Mouse (Mus musculus): ENCODE measurements around the gene BC048671.

BC048671 gene

DNA sequence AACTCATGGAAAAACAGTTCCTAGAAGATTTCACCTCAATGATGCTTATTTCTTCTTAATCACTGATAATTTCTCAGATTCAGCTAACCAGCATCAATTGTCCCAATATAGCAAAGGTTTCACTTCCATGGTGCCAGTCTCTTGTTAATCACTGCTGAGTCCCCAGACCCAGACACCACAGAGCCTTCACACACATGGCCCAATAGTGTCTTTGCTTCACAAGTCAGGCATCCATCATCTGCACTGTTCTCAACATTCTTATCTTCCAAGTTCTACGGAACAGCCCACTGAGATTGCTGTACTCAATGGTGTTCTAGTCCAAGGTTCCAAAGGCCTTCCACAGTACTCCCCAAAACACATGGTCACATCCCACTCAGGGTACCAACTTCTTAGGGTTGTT is at the start of gene BC048671:
TSS of gene BC048671 (plus strand) at position 301 of the 400 bp plus-strand sequence.
- DNase-seq (ENCODE audit: low read depth in 2 of 2, low spot score in 2 of 2) = no peak

DNA sequence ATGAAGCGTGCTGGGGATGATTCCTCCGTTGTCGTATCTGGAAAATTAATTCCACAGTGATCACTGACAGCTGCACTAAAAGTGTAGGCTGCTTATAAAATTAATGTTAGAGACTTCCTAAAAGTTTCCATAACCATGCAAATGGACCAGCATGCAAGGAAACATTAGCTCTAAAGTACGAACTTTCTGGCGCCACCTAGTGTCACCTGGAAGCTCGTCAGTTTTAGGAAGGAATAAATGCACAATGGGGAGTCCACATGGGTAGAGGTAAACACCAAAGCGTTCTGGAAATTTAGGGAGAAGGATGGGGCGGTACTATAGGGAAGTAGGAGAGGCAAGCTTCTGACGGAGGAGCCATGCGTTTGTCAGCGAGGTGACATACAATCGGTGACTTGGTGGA is 12.8 kb upstream of the BC048671 start:
- no peak for DNase-seq (ENCODE audit: low read depth in 2 of 2, low spot score in 2 of 2)

DNA sequence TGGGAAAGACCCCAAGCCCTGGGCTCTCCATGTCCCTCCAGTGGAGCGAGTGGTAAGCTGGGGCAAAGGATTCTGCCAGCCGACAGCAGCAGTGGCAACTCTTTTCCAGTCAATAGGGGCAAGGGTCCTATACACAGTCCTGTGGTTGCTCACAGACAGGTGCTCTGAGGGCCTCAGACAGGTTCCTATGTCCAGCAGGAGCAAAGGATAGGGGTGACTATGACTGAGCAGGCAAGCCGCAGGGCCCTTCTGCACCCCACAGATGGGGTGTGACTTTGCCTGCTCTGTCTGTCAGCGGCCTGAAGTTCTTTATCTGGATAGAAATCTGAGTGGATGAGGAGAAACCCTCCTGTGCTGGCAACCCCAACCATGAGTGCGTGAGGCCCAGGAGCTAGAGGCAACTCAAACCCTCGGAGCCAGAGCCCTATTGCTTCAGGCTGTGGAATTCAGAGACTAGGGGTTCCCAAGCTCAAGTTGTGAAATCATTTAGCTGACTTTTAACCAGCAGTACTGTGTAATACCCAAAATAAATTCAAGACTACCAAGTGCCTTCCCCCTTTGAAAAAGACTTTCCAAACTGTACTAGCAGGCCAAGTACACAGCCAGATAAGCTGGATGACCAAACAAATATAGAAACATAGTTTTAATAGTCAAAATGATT is 5.4 kb downstream of the BC048671 start:
- DNase-seq (ENCODE audit: low read depth in 2 of 2, low spot score in 2 of 2) = no peak

DNA sequence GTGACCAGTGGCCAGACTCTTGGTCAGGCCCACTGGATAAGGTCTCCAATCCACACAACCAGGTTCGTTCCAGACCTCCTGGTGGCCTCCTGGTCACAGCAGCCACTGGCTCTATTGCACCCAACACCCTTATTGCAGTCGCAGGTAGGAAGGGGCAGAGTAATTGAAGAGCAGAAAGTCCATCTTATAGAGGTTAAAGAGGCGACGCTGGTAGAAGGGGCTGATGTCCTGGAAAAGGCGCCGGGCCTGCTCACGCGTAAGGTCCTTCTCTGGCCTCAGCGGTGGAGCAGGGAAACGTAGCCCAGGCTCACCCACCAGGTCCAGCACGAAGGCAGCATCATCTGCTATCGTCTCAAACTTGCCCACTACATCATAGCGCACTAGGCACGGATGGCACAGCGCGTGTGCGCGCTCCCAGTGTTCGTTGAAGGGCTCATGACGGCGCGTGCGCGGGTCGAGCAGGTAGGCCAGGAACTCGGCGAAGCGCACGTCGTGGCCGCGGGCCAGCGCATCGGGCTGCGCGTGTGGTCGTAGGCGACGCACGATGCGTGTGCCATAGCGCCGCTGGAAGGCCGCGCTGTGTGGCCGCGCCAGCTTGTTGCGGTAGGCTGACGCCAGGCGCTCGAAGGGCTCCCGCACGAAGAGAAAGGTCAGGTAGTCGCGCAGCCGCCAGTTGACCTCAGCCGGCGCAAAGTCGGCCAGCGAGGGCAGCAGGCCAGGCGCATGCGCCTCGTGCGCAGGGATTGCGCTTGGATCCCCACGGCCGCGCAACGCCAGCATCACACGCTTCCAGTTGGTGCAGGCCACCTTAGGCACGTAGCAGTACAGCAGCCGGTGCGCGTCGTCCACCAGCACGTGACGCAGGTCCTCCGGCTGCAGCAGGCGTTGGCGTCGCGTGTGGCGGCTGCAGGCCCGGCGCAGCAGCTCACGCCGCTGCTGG is 8.1 kb downstream of the BC048671 start:
- no peak for DNase-seq (ENCODE audit: low read depth in 2 of 2, low spot score in 2 of 2)

DNA sequence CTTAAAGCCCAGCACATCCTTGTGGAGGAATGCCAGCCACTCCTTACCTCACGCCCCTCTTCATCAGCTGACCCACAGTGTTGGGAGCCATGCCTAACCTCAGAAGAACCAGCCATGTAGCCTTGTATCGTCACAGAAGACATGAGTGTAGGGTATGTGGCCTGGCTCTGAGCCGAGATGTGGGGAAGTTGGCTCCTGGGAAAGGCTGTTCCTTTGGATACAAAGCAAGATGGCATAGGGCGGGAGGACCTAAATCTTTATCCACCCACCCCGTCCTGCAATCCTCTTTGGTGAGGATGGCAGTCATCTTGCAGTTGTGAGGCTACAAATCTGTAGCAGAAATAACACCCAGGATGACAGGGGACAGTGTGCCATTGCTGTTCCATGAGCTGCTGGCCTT is 14.9 kb downstream of the BC048671 start:
- no peak for DNase-seq (ENCODE audit: low read depth in 2 of 2, low spot score in 2 of 2)

DNA sequence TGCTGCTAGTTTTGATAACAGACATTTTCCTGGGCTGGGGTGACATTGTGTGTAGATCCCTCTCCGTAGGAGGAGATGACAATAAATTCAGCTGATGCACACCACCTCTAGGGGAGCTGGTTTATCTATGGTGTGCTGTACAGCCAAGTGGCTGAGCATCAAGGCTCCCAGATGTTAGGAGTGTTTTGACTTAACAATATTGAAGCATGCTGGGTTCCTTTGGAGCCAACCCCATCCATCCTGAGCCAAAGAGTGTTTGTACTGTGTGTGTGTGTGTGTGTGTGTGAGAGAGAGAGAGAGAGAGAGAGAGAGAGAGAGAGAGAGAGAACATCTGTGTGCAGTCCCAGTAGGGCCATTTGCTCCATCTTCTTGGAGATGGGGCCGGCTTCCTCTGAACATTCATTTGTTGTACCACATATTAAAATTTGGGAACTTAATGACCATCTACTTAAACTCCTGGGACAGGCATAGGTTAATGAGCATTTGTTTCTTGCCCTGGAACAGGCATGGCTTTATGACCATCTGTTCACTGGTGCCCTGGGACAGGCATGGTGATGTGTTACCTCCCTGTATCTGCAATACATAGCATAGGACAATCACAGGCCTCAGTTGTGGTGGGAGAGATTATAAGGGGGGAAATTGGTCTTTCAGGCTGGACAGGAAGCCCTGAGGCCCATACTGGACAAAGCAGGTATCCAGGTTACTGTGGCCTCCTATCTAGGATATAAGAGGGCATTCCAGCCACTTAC is 16.7 kb downstream of the BC048671 start:
- no peak for DNase-seq (ENCODE audit: low read depth in 2 of 2, low spot score in 2 of 2)

DNA sequence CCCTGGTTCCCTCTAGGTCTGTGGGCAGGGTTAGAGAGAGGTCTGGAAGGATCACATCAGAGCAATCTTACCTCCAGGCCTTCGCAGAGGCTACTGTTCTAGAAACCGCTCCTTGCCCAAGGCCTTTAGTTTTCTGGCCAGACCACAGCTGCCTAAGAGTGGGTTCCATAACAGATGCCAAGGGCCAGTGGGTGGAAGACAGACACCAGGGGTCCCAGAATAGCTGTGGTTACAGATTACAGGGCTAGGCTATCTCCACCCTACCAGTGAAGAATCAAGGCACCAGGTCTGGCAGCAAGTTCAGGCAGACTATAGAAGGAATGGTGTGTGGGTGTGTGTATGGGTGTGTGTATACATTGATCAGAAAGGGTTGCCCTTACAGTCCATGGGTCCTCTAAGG is 18.0 kb downstream of the BC048671 start:
- no peak for DNase-seq (ENCODE audit: low read depth in 2 of 2, low spot score in 2 of 2)

DNA sequence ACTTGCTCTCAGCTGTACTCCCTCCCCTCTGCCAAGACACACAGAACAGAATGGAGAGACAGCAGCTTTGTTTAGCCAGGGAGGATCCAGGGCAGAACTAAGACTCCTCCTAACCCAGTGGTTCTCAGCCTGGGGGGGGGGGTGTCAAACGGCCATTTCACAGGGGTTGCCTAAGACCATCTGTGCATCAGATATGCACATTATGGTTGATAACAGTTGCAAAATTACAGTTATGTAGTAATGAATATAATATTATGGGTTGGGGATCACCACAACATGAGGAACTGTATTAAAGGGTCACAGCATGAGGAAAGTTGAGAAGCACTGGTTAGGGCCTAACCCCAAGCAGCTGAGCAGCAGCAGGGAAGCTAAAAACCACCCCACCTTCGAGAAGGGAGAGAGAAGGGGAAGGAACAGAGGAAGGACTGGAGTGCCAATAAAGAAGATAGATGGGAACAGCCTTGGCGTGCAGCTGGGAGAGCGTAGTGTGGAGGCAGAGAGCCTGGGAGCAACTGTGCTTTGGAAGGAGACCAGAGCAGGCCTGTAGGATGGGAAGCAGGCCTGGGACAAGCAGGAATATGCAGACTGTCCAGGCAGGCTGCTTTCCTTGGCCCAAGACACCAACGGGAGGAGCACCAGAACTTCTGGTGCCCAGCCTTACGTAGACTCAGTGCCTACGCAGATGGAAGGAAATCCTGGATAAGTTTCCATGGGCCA is 18.6 kb downstream of the BC048671 start:
- no peak for DNase-seq (ENCODE audit: low read depth in 2 of 2, low spot score in 2 of 2)

DNA sequence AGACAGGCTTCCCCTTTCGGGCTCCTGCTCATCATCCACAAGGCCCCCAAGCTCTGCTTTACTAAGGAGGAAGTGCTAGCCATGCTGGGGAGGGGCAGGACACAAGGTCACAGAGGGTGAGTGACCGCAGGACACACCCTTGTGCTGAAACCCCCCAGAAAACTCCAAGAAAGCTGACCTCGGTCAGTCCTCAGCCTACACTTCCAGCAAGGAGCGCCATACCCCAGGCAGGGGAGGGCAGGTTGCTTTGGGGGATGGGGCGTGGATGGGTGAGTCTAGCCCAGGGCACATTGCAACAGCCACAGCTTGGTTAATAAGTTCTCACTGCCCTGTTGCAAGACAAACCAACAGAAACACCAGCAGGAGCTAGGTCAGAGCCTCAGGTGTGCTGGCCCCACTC is 19.4 kb downstream of the BC048671 start:
- no peak for DNase-seq (ENCODE audit: low read depth in 2 of 2, low spot score in 2 of 2)

DNA sequence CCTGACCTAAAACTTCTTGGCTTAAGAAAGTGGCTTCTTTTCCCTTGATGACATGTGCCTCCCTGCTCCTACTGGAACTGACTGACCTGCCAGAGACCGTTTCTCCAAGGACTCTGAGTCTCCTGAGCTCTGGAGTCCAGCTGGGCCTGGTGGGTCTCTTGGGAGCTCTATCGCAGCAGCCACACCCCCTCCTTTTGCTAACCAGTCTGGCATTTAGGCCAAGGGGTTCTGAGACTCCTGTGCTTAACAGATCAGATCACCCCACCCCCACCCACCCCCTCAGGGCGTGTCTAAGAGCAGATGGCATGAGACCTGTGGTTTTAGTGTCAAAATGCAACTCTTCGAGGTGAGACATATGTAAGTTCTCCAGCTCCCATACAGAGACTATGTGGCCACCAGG is 20.8 kb downstream of the BC048671 start:
- DNase-seq (ENCODE audit: low read depth in 2 of 2, low spot score in 2 of 2) = no peak

DNA sequence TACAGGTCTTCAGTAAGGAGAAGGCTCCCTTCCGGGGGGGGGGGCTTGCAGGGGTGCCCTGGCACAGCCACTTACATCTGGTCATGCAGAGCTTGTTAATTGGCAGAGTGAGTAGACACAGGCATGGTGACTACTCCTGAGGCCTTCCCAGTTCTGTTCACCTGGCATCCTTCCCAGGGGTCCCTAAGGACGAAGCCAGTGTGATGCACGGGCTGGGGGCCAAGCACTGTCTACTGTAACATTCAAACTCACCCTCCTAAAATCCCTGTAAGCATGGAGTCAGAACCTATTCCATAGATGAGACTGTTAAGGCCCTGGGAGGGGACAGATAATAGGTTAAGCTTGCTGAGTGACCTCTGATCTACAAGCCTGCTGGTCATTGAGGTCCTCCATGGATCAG is 23.0 kb downstream of the BC048671 start:
- DNase-seq (ENCODE audit: low read depth in 2 of 2, low spot score in 2 of 2) = no peak

DNA sequence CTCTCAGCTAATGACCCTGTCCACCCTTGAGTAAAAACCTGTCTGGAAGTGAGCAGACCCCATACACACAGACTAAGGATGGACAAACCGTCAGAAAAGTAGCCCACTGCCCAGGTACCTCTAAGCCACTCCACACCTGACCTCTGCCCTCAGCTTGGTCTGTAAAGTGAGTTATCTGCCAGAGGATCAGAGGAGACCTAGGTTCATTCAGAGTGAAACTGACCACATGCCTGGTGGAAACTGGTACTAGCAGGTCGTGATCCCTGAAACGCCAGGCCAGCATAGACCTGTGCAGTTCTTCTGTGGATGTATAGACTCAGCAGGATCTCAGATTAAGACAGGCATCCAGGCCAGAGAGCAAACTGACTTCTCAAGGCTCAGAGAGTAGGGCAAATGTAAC is 23.4 kb downstream of the BC048671 start:
- no peak for DNase-seq (ENCODE audit: low read depth in 2 of 2, low spot score in 2 of 2)

DNA sequence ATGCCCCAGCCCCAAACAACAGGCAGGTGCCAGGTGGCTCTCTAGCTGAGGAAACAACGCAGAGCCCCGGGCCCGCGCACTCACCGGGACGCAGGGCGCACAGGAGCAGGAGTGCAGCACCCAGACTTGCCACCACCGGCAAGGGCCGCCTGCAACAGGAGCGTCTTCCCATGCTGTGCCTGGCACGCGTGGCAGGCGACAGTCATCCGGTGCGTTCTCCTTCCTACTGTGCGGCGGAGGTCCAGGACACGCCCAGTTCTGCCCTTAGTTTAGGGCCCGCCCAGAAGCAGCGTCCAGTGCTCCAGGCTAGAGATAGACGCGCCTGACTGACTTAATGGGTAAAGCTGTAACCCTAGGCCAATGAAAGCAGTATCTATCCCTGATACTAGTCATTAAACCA is 24.0 kb downstream of the BC048671 start, which contains the start of gene Chst13:
TSS of gene Chst13 (minus strand) at position 195 of the 400 bp plus-strand sequence.
- DNase-seq (ENCODE audit: low read depth in 2 of 2, low spot score in 2 of 2) = no peak

DNA sequence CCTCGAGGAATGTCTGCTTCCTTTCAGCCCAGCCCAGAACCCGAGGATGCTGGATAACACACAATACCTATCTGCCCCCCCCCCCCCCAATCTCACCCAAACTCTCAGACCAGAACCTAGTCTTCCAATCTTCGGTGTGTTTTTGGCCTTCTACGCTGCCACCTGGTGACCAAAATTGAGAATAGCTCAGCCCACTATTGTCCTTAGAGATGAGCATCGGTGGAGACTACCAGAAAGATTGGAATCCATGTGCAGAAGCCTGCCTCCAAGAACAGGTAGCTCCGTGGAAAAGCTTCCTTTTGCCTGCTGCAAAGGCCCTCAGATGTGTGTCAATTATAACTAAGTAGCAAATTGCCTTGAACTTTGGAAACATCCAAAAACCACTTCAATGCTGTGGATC is 26.7 kb downstream of the BC048671 start:
- DNase-seq (ENCODE audit: low read depth in 2 of 2, low spot score in 2 of 2) = no peak

DNA sequence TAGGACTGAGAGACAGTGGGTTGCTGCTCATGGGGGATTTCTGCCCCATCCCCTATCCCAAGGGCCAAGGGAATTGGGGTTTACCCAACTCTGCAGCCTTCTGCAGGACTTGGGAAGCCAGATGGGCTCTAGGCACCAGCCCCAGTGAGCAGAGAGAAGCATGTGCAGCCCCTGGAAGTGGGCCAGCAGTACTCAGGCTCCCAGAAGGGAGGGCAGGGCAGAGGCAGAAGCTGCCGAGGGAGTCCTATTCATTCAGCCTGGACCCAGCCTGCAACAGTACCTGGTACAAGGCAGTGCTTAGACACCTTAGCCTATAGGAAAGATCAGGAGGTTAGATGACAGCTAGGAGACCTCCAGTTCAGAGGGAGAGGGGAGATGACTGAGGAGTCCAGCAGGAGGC is 28.9 kb downstream of the BC048671 start:
- DNase-seq (ENCODE audit: low read depth in 2 of 2, low spot score in 2 of 2) = no peak

DNA sequence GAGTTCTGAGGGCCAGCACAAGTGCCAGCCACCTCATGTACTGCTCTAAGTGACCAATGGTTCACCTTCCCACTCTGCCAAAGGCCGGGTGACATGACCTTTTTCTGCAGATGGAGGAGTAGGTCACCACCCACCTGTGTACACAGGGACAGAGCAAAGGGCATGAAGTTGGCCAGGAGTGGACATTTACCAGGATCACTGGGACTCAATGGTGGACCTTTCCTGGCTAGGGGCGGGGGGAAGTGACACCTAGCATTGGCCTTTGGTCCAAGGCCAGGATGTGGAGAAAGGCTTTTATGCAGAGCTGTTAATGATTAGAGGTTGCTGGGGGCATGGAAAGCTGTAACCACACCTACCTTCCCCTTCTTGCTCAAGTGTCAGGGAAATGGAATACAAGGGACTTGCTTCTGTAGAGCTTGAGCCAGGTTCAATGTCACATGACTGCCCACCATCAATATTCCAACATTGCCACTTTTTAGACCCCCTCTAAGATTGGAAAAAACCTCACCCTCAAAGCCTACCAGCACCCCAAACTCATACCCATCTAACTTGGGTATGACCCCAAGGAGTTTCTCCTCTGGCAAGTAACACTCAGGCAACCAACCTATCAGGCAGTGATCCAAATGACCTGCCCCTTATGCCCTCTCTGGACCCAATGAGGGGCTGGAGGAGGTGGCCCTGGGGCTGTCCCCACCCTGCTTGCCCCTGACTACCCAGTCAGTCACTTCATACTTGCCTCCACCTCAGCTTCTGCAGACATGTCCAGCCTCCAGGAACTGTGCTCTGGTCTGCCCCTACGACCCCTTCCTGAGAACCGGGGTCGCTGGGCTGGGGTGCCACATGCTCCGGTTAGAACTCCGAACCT is 31.8 kb downstream of the BC048671 start, which contains the start of gene Uroc1:
TSS of gene Uroc1 (plus strand) at position 724 of the 865 bp plus-strand sequence.
- no peak for DNase-seq (ENCODE audit: low read depth in 2 of 2, low spot score in 2 of 2)

DNA sequence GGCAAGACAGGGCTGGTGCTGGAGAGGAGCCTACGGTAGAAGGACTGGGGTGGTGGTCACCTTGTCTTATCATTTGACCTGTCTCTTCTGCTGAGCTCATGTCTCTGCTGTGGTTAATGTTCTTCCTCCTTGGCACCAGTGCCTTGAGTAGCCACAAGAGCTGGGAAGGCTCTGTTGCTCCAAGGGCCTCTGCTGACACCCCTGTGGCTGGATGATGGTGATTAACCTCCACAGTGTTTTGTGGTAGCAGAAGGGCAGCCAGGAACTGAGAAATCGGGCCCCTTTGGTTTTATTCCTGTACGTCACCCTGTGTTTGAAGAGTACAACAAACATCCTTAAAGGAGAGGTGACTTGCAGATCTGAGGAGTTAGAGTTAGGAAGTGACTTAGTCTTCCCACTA is 33.2 kb downstream of the BC048671 start:
- DNase-seq (ENCODE audit: low read depth in 2 of 2, low spot score in 2 of 2) = no peak

DNA sequence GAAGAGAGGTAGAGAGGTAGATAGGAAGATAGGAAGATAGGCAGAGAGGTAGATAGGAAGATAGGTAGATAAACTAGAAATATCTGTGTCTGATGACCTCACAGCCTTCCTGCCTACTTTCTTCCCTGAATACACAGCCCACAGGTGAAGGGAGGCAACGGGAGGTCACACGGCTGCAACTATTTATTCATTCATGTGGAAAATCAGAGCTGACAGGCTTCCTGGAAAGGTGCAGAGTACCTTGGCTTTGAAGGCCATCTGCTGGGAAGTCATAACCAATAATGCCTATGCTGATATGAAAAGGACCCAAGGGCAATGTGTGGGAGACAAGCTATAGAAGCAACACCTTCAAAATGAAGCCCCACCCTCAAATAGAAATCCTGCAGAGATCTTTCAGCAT is 41.3 kb downstream of the BC048671 start:
- DNase-seq (ENCODE audit: low read depth in 2 of 2, low spot score in 2 of 2) = no peak

DNA sequence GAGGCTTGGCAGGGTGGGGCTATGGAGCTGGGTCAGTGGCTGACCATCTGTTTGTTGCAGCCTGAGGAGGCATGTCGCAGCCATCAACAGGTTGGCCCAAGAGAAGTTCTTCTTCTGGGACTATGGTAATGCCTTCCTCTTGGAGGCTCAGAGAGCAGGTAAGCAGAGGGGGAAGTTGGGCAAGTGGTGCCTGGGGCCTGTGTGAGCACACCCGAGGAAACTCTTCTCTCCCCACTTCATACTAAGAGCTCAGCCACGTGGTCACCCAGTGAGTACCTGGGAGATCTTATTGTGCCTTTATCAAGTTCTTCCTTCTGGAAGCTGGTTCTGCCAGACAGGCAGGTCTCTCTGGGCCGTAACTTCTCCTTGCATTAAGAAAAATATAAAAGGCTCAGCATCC is 46.2 kb downstream of the BC048671 start:
- no peak for DNase-seq (ENCODE audit: low read depth in 2 of 2, low spot score in 2 of 2)

DNA sequence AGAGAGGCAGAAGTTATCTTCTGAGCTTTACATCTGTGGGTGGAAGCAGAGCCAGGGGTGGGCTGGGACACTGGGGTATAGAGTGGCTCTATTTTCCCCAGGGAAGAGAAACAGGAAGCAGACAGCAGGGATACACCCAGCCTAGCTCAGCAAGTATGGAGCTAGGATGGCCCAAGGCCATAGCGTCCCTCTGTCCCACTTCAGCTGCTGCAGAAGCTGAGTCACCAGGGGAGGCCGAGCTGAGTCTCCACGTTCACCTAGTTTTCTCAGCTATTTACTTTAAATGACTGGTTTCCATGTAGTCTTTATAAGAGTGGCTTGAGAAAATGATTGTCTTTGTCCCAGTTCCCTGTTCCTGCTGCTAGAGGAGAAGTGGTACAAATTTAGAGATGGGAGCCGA is 47.5 kb downstream of the BC048671 start:
- no peak for DNase-seq (ENCODE audit: low read depth in 2 of 2, low spot score in 2 of 2)
